Mouse (Mus musculus): ENCODE measurements around the gene Gm49393. TPM values are rescaled to one million over a fixed set of nuclear protein-coding genes. Genes with fewer than 3 reads are reported as not detected.

Gm49393 gene
- total and polyA plus RNA-seq, 3 experiments = not detected

- Histone ChIP-seq H3K4me3 (replicated peaks in 1 of 3; ENCODE audit: low read depth in 2 of 3, low read length in 2 of 3, poor library complexity in 1 of 3) (no peak overlapping the region), H3K9ac (ENCODE audit: insufficient read depth, low read depth) (no peak overlapping the region), H3K9me3 (replicated peaks; ENCODE audit: low read length) (peaks cover 61% of the 10 kb centered on the region), H3K27me3 (replicated peaks) (no peaks in the 10 kb centered on the region), H3K4me2 (ENCODE audit: insufficient read depth, low read depth, poor library complexity, severe bottlenecking) (no peak overlapping the region), H3K4me1 (ENCODE audit: control insufficient read depth in 1 of 2, insufficient read depth in 2 of 2) (no peaks in the 10 kb centered on the region), H3K27ac (ENCODE audit: insufficient read depth, low read depth) (no peak overlapping the region), H3K79me2 (replicated peaks; ENCODE audit: control insufficient read depth, extremely low read depth, insufficient read depth, poor library complexity, severe bottlenecking) (no peaks in the 10 kb centered on the region), H3K36me3 (replicated peaks in 1 of 2; ENCODE audit: control insufficient read depth in 1 of 2, insufficient read depth in 1 of 2, low read length in 1 of 2) (no peaks in the 10 kb centered on the region)
- in situ Hi-C loops (cut with MboI; ENCODE audit: low pct_ligation_motif_present, low pct_unique_long_range_greater_than_20kb, low sequenced_read_pairs) = no loop called here
- TF ChIP-seq MXI1 (IDR thresholded peaks at IDR 0.05; ENCODE audit: low read depth, low read length) (no peak), JUN (IDR thresholded peaks at IDR 0.05; ENCODE audit: insufficient read depth, low read depth, low read length) (no peak), UBTF (IDR thresholded peaks at IDR 0.05; ENCODE audit: low read depth, low read length) (no peak), MAFK (IDR thresholded peaks at IDR 0.05; ENCODE audit: insufficient replicate concordance, low read length) (no peak), CHD1 (IDR thresholded peaks at IDR 0.05; ENCODE audit: low read depth, low read length) (no peak), MAZ (IDR thresholded peaks at IDR 0.05; ENCODE audit: low read depth, low read length) (no peak), USF1 (IDR thresholded peaks at IDR 0.05; ENCODE audit: low read depth, low read length) (no peak)
- dilution Hi-C loops (cut with MboI; ENCODE audit: extremely low pct_ligation_motif_present, extremely low pct_unique_long_range_greater_than_20kb, low sequenced_read_pairs) = no loop called here
- no peak for DNase-seq (ENCODE audit: extremely low read depth)
Observed at GRCm38 (mm10) chr13:60809690-60810089, 125.7 kb downstream of the Gm49393 start.

Other genes with a start within 250 kb of the Gm49393 start
- not detected in 2 replicates for gene BC051665, start 149.2 kb downstream of the Gm49393 start, total RNA-seq (2012; rRNA removed)
- gene BC051665, start 149.2 kb downstream of the Gm49393 start, total RNA-seq (2014; rRNA removed) = not detected in 2 replicates
- gene BC051665, start 149.2 kb downstream of the Gm49393 start, polyA plus RNA-seq (2012; ENCODE audit: insufficient read length, low read depth) = not detected in 2 replicates
- not detected in 2 replicates for gene Ctsll3, start 132.7 kb downstream of the Gm49393 start, total RNA-seq (2012; rRNA removed)
- gene Ctsll3, start 132.7 kb downstream of the Gm49393 start, total RNA-seq (2014; rRNA removed) = not detected in 2 replicates
- not detected in 2 replicates for gene Ctsll3, start 132.7 kb downstream of the Gm49393 start, polyA plus RNA-seq (2012; ENCODE audit: insufficient read length, low read depth)
- gene 4930486L24Rik, start 71.1 kb downstream of the Gm49393 start, total RNA-seq (2012; rRNA removed) = not detected in 2 replicates
- gene 4930486L24Rik, start 71.1 kb downstream of the Gm49393 start, total RNA-seq (2014; rRNA removed) = not detected in 2 replicates
- gene 4930486L24Rik, start 71.1 kb downstream of the Gm49393 start, polyA plus RNA-seq (2012; ENCODE audit: insufficient read length, low read depth) = not detected in 2 replicates
- gene Gm49392, start 38.7 kb downstream of the Gm49393 start, total RNA-seq (2012; rRNA removed) = not detected in 2 replicates
- gene Gm49392, start 38.7 kb downstream of the Gm49393 start, total RNA-seq (2014; rRNA removed) = not detected in 2 replicates
- not detected in 2 replicates for gene Gm49392, start 38.7 kb downstream of the Gm49393 start, polyA plus RNA-seq (2012; ENCODE audit: insufficient read length, low read depth)
- gene Ctla2b, start 38.1 kb downstream of the Gm49393 start, total RNA-seq (2012; rRNA removed) = not detected in 2 replicates
- not detected in 2 replicates for gene Ctla2b, start 38.1 kb downstream of the Gm49393 start, total RNA-seq (2014; rRNA removed)
- not detected in 2 replicates for gene Ctla2b, start 38.1 kb downstream of the Gm49393 start, polyA plus RNA-seq (2012; ENCODE audit: insufficient read length, low read depth)
- not detected in 2 replicates for gene Tpbpb, start 30.7 kb downstream of the Gm49393 start, total RNA-seq (2012; rRNA removed)
- gene Tpbpb, start 30.7 kb downstream of the Gm49393 start, total RNA-seq (2014; rRNA removed) = not detected in 2 replicates
- not detected in 2 replicates for gene Tpbpb, start 30.7 kb downstream of the Gm49393 start, polyA plus RNA-seq (2012; ENCODE audit: insufficient read length, low read depth)
- gene Gm49391, start 981 bp upstream of the Gm49393 start, total RNA-seq (2012; rRNA removed) = not detected in 2 replicates
- gene Gm49391, start 981 bp upstream of the Gm49393 start, total RNA-seq (2014; rRNA removed) = not detected in 2 replicates
- not detected in 2 replicates for gene Gm49391, start 981 bp upstream of the Gm49393 start, polyA plus RNA-seq (2012; ENCODE audit: insufficient read length, low read depth)
- gene Ctla2a, start 1.0 kb upstream of the Gm49393 start, total RNA-seq (2012; rRNA removed) = not detected in 2 replicates
- gene Ctla2a, start 1.0 kb upstream of the Gm49393 start, total RNA-seq (2014; rRNA removed) = not detected in 2 replicates
- not detected in 2 replicates for gene Ctla2a, start 1.0 kb upstream of the Gm49393 start, polyA plus RNA-seq (2012; ENCODE audit: insufficient read length, low read depth)
- not detected in 2 replicates for gene Tpbpa, start 6.4 kb upstream of the Gm49393 start, total RNA-seq (2012; rRNA removed)
- gene Tpbpa, start 6.4 kb upstream of the Gm49393 start, total RNA-seq (2014; rRNA removed) = not detected in 2 replicates
- not detected in 2 replicates for gene Tpbpa, start 6.4 kb upstream of the Gm49393 start, polyA plus RNA-seq (2012; ENCODE audit: insufficient read length, low read depth)
- gene Ctsj, start 70.4 kb upstream of the Gm49393 start, total RNA-seq (2012; rRNA removed) = not detected in 2 replicates
- gene Ctsj, start 70.4 kb upstream of the Gm49393 start, total RNA-seq (2014; rRNA removed) = not detected in 2 replicates
- gene Ctsj, start 70.4 kb upstream of the Gm49393 start, polyA plus RNA-seq (2012; ENCODE audit: insufficient read length, low read depth) = not detected in 2 replicates
- gene Ctsq, start 105.0 kb upstream of the Gm49393 start, total RNA-seq (2012; rRNA removed) = not detected in 2 replicates
- not detected in 2 replicates for gene Ctsq, start 105.0 kb upstream of the Gm49393 start, total RNA-seq (2014; rRNA removed)
- not detected in 2 replicates for gene Ctsq, start 105.0 kb upstream of the Gm49393 start, polyA plus RNA-seq (2012; ENCODE audit: insufficient read length, low read depth)
- gene Ctsr, start 228.7 kb upstream of the Gm49393 start, total RNA-seq (2012; rRNA removed) = not detected in 2 replicates
- not detected in 2 replicates for gene Ctsr, start 228.7 kb upstream of the Gm49393 start, total RNA-seq (2014; rRNA removed)
- not detected in 2 replicates for gene Ctsr, start 228.7 kb upstream of the Gm49393 start, polyA plus RNA-seq (2012; ENCODE audit: insufficient read length, low read depth)